Mouse (Mus musculus) bone marrow macrophage, adult 2 months (primary cell): ENCODE results near the gene Ankrd61. TPM values are rescaled to one million over a fixed set of nuclear protein-coding genes. Genes with fewer than 3 reads are reported as not detected.

Experiments used
- H3K27ac ChIP-seq: 2 replicates; pipeline ENCODE4 v1.5.1; 2012; ENCODE audit warnings: low read depth, low read length; ENCODE audit not compliant: insufficient read depth
- H3K4me1 ChIP-seq: 2 replicates; pipeline ENCODE4 v1.6.1; 2012; ENCODE audit warnings: low read length; ENCODE audit not compliant: control insufficient read depth, insufficient read depth
- H3K4me3 ChIP-seq: 2 replicates; pipeline ENCODE4 v1.5.1; 2012; ENCODE audit warnings: mild to moderate bottlenecking, low read length, moderate library complexity; ENCODE audit not compliant: insufficient read depth
- CTCF ChIP-seq: IDR thresholded peaks from 2 replicates; pipeline ENCODE4 v1.5.1; 2012; ENCODE audit warnings: low read depth, mild to moderate bottlenecking, low read length, moderate library complexity
- POLR2A ChIP-seq: IDR thresholded peaks from 2 replicates; pipeline ENCODE4 v1.6.1; 2012; ENCODE audit warnings: mild to moderate bottlenecking, low read depth, low read length, borderline replicate concordance
- polyA plus RNA-seq: library from polyadenylated mRNA; stranded (reverse); fragments of >200 nt; gene quantifications from 2 replicates; pipeline ENCODE4 v1.2.4, GENCODE M21; 2012; ENCODE audit not compliant: missing spikeins, insufficient read depth, insufficient read length

Gene Ankrd61
- polyA plus RNA-seq, result not detected in 2 replicates

GRCm38 (mm10) chr5:143897635-143898330 is at the start of gene Ankrd61:
TSS of gene Ankrd61 (minus strand) at chr5:143897685.
- TF ChIP-seq POLR2A (no peak), CTCF (no peak)
- H3K4me3 ChIP-seq, result no peak within 1 kb of the TSS
- H3K27ac ChIP-seq, result no peak within 1 kb of the TSS
- H3K4me1 ChIP-seq, result no peaks in the 10 kb centered on the region

GRCm38 (mm10) chr5:143943231-143944125 is 46.0 kb upstream of the Ankrd61 start:
- H3K27ac ChIP-seq, result no peak overlapping the region
- no peaks in the 10 kb centered on the region for H3K4me1 ChIP-seq
- H3K4me3 ChIP-seq, result no peak overlapping the region
- TF ChIP-seq CTCF (no peak), POLR2A (no peak)

GRCm38 (mm10) chr5:143941588-143941987 is 44.1 kb upstream of the Ankrd61 start:
- Histone ChIP-seq H3K4me3 (no peak overlapping the region), H3K27ac (no peak overlapping the region), H3K4me1 (no peaks in the 10 kb centered on the region)
- TF ChIP-seq POLR2A (no peak), CTCF (no peak)

GRCm38 (mm10) chr5:143936156-143936555 is 38.7 kb upstream of the Ankrd61 start:
- H3K4me3 ChIP-seq, result no peak overlapping the region
- no peak for TF ChIP-seq CTCF
- no peak for TF ChIP-seq POLR2A
- no peaks in the 10 kb centered on the region for H3K4me1 ChIP-seq
- H3K27ac ChIP-seq, result no peak overlapping the region

- Histone ChIP-seq H3K4me1 (no peaks in the 10 kb centered on the region), H3K27ac (no peak overlapping the region), H3K4me3 (no peak overlapping the region)
- TF ChIP-seq CTCF (no peak), POLR2A (no peak)
Observed at GRCm38 (mm10) chr5:143933875-143934274, 36.4 kb upstream of the Ankrd61 start.

- TF ChIP-seq CTCF, result no peak
- TF ChIP-seq POLR2A, result no peak
- no peaks in the 10 kb centered on the region for H3K4me1 ChIP-seq
- no peak overlapping the region for H3K27ac ChIP-seq
- H3K4me3 ChIP-seq, result no peak overlapping the region
Observed at GRCm38 (mm10) chr5:143933414-143933813, 35.9 kb upstream of the Ankrd61 start.

- TF ChIP-seq CTCF (no peak), POLR2A (no peak)
- H3K4me1 ChIP-seq, result no peaks in the 10 kb centered on the region
Observed at GRCm38 (mm10) chr5:143932831-143933230, 35.3 kb upstream of the Ankrd61 start, which contains the start of gene Rsph10b. TSS of gene Rsph10b (plus strand) at chr5:143933035.

GRCm38 (mm10) chr5:143931863-143932580 is 34.5 kb upstream of the Ankrd61 start:
- H3K4me3 ChIP-seq, result no peak overlapping the region
- TF ChIP-seq POLR2A (no peak), CTCF (no peak)
- H3K4me1 ChIP-seq, result no peaks in the 10 kb centered on the region
- H3K27ac ChIP-seq, result no peak overlapping the region

More at GRCm38 (mm10) chr5:143932831-143933230, 35.3 kb upstream of the Ankrd61 start, which contains the start of gene Rsph10b:
- H3K4me3 ChIP-seq, result no peak within 1 kb of the TSS
- no peak within 1 kb of the TSS for H3K27ac ChIP-seq

GRCm38 (mm10) chr5:143930656-143931055 is 33.2 kb upstream of the Ankrd61 start:
- no peaks in the 10 kb centered on the region for H3K4me1 ChIP-seq
- no peak for TF ChIP-seq CTCF
- TF ChIP-seq POLR2A, result no peak

More at GRCm38 (mm10) chr5:143930656-143931055, 33.2 kb upstream of the Ankrd61 start:
- Histone ChIP-seq H3K27ac (no peak overlapping the region), H3K4me3 (no peak overlapping the region)
